Mouse (Mus musculus): ENCODE measurements around the gene Cdk14.

Gene Cdk14

DNA sequence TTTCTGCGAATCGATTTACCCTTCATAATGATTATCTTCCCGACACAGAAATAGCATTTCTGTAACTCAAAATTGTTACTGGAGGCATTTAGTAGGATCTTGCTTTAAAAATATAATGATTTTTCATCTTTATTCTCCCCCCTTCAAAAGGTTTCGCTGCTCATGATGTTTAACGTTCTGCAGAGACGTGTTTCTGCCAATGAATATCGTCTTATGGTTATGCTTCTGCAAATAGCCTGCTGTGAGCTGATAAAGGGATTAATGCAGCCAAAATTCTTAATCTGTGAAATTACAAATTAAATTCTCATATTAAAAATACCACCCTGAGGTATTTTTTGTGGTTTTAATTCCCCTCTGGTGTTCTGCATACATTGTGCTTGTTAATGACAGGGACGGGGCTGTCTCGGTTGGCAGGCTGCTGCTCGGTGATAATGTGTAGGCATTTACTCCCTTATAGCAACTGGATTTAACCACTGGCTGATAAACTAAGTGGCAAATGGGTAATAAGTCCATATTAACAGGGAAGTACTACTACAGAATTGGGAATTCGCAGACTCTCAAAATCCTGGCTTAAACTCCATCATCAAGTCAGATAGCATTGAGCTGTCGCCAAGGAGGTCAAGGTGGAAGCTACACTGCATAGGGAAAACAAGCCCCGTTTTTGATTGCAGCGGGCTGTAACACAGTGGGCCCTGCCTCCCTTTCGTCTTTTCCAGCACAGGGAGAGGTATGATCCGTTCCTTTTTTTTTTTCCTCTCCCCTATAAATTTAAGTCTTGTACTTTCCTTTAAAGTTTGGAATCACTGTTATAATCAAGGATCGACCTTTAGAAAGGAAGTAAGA, 528.0 kb downstream of the Cdk14 start:
- no peak for DNase-seq

DNA sequence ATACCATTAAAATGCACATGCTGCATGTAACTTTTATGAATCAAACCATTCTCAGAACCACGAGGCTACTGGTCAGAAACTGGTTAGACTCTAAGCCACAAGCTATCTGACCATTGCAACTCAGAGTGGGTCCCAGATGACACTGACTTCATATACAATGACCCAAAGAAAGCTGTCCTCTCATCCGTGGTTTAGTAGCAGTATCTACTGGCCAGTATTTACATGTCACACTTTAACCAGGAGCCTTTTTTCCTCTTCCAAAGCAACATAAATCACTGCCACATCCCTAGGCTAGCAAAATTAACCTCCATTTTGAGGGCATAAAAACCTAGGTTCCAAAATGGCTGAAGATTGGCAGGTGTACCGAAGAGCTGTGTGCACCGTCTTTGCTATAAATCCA, 533.0 kb downstream of the Cdk14 start:
- DNase-seq, result no peak

DNA sequence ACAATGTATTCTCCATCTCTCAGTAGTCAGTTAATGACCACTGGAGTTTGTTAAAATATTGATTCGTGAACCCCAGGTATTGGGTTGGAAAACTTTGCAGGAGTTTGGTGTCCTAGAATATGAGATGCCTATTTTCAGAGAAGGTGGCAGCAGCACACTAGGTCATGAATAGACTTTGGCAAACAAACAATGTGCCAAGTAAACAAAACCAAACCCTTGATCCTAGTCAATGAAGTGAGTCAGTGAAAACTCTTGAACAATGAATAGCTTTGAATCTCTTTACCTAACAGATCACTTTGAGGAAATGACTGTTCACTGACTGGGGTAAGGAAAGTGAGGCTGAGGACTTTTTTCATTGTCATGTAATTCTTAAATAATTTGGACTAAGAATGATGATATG, 537.3 kb downstream of the Cdk14 start:
- DNase-seq, result no peak

DNA sequence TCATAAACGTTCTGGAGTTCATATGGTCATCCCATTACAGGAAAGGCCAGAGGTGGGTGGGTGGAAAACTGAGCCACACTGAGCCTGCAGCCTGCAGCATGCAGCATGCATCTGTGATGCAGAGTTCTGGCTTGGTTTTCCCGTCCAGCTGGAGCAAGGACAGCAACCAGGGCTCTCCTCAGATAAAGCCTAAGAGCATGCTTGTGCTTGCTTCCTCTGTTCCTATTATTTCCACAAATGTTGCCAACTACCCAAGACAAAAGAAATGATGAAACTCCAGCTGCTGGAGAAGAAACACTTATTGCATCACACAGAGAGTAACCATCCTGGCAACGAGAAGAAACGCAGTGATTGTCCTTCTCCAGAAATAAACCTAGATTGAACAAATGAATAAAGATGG, 539.8 kb downstream of the Cdk14 start:
- no peak for DNase-seq

DNA sequence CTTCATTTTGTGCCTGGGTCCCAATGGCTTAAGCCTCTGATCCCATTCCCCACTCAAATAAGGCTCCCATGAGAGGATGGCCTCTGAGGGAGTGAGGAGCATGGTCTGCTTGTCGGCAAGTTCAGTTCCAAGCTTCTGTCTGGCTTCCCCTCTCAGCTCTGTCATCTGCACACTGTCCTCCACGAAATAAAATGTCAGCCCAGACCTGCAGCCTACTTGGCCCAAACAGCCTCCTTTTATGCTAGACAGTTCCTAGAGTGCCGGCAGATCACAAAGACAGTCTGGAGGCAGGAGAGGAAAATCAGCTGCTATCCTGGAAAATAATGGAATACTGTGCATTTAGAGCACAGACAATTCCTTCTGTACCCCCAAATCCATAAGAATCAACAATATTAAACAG, 541.2 kb downstream of the Cdk14 start:
- no peak for DNase-seq

DNA sequence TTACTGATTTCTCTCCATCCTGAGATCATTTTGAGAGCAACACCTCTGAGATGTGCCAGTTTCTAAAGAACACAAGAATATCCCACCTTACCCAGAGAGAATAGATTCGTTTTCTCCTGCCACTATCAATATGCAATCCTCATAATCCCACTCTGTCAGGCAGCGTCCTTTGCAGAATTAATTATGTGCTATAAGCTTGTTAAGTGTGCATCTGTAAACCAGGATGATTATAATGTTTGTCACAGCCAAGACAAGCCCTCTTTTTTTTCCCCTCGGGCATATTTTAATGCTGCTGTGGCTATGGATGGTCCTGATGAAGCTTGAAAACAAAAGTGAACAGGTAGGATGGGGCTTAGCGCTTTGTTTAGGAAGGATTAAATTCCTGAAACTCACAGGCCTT, 542.5 kb downstream of the Cdk14 start:
- DNase-seq, result no peak

DNA sequence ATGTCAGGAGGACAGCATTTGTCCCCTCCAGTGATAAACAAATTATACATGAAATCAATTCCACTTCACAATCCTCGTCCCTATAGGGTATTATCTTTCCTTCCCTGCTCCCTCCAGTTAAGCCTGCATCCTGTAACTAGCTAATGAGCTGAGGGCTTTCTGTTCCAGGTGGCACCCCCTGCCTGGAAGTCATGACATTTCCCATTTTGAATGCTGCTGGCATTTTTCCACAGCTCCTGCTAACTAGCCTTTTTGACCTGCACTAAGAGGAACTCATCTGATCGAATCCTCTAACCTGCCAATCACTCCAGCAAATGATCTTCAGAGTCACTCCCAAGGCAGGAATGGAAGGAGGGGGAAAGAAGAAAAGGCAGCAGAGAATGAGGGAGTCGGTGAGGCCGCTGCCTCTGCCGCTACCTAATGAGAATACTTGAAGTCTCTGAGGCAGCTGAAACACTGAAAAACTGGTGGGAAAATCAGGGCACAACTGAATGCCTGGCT, 542.9 kb downstream of the Cdk14 start:
- DNase-seq, result no peak

- DNase-seq, result no peak
Observed at GRCm38 (mm10) chr5:4876653-4877091, 543.4 kb downstream of the Cdk14 start.

DNA sequence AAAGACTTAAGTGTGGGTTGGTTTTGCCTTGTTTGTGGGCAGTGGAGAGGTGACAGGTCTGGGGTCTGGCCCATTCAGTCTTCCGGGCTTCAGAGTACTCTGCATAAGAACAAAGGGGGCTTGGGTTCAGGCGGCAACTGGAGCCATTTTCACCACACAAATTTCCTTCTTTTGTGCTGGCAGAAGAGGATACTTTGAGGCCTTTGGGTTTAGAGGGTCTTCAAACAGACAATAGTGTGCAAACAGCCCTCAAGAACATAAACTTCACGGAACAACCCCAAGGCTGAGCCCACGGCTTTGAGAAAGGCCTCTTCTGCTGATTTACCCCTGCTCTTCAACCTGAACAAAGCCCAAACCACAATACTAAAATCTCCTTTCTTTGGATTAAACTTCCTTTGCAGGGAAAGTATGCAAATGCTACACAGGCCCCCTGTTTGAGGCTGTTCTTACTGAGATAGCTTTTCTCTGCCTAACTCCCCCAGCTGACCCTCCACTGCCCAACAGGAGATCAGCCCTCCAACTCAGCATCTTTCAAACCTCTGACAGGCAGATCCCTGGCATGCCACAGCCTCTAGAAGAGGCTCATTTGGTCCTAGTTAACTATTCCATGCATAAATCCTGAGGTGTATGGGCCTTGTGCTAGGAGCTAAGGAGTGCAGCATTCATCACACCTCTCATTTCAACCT, 549.9 kb downstream of the Cdk14 start:
- no peak for DNase-seq

DNA sequence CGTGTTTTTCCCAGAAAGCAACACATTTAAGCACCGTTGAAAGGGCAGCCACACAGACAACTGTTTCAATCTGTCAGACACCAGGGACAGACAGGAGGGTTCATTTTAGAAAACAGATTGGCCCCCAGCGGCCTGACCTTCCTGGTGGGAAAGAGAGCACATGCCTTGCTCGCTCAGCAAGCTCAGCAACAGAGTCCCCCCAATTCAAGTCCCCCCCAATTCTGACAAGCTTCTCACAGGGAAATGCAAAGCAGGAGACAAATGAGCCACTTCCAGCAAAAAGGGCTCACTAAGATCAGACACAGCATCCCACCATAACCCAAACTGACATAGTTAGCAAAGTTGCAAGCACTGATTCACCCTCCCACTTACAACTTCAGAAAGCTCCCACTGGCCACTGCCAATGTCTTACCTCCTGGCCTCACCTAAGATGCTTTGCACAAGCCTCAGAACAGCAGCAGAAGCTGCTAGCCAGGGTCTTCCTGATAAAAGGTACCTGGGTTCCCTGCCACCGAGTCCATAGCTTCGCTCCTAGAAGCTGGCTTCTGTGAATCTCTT, 551.5 kb downstream of the Cdk14 start:
- DNase-seq, result no peak

DNA sequence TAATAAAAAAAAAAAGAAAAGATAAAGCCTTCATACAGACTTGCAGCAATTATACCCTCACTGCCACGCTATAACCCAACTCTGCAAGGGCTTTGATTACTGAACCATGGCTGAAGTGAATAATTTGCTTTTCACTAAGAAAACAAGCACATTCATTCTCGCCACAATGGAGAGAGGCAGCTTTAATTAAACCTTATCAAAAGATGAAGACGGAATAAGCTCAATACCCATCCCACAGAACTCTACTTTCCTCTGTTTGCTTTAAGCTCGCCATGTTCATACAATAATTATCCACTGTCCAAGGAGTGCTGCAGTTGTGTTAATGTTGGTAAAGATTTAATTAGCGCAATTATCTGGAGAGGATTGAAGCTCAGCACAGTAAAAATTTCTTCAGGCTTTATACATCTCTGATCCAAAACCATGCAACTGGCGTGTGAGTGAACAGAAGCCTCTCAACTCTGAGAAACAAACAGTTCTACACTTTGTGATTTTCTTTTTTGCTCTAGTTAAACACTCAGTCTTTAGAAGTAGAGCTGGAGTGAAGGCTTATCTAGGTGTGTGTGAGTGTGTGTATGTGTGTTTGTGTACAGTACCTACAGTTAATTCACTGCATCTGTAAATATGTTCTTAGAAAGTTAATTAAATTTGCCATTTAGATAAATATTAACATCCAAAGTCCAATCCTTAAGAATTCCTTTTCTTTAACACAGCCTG, 552.1 kb downstream of the Cdk14 start:
- no peak for DNase-seq

DNA sequence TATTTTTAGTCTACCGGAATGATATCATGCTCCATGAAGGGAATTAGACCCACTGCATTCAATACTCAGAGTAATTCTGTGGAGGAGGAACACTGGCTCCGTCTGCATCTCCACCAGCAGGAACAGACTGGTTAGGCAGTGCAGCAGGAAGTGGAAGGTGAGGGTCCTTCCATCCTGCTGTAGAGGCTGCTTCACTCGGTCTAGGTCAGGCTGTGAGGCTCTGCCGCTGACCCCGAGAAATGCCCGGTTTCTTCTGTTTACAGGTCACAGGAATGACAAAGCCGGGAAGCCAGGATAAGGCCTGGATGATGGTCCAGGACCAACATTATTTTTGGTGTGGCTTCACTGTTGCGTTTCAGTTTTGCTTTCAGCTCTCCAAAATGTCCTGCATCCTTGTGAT, 553.2 kb downstream of the Cdk14 start:
- no peak for DNase-seq

DNA sequence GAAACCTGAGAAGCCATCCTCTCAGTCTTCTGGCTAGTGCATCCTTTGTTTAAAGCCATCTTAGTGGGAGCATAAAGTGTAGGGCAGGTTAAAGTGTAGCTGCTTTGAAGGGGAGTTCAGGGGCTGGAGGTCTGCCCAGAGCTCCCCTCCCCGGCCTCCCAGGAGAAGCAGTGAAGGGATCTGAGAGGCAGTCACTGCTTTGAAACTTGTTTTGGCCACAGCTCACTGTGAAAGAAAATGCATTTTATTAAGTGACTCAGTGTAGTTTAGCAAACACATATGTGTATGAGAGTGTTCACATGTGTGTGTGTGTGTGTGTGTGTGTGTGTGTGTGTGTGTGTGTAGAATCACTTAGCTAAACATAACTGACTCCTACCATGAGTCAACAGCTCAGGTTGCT, 554.0 kb downstream of the Cdk14 start:
- DNase-seq, result no peak

GRCm38 (mm10) chr5:4861592-4861991, 558.5 kb downstream of the Cdk14 start:
- no peak for DNase-seq

GRCm38 (mm10) chr5:4861141-4861540, 559.0 kb downstream of the Cdk14 start:
- DNase-seq, result no peak

DNA sequence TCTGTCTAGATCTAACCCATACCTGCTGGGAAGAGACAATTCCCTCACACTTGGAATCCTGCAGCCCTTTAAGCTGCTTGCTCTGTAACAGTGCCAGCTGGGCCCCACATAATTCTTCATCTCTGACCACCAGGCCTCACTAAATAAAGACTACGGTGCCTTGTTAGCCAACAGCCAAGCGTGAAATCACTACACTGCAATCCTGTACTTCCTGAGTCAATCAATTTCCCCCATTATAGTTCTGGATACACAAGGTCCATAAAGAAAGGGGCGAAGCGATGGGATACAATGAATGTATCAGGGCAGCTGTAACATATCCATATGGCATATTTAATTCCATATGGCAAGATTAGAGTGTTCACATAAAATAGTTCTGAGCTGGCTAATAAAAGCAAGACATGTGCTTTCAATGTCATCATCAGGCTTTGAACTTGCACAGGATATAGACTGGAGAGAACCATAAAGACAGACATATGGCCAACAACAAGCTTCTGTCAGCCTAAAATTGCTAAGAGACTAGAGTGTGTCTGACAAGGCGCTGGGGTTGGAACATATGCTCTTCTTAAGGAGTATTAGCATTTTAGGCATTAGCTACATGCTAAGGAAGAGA, 562.0 kb downstream of the Cdk14 start:
- DNase-seq, result no peak

- DNase-seq, result no peak
Observed at GRCm38 (mm10) chr5:4853503-4853902, 566.6 kb downstream of the Cdk14 start.

DNA sequence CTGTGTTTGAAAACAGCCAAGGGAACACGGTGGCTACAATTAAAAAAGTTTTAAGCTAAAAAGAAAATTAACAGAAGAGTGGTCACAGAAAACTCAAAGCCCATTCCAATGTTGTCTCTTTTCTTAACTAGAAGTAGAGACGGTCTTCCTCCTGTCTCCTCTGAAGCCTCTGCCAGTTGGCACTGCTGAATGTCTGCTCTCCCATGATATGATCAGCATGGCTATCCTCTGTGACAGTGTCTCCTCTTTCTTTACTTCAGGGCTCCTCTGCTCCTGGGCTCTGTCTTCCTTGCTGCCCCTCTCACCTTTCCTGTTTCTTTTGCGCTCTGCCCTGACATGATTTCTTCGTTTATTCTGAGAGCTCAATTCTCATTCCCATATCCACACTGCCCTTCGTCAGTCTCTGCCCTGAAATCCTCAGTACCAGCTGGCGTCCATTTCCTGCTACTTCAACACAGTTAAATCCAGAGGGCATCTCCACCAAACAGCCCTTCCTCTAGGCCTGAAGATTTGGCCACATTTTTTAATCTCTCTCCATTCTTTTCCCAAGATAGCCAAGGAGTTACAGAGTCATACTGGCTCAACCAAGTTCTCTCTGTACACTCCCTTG, 567.3 kb downstream of the Cdk14 start:
- no peak for DNase-seq

DNA sequence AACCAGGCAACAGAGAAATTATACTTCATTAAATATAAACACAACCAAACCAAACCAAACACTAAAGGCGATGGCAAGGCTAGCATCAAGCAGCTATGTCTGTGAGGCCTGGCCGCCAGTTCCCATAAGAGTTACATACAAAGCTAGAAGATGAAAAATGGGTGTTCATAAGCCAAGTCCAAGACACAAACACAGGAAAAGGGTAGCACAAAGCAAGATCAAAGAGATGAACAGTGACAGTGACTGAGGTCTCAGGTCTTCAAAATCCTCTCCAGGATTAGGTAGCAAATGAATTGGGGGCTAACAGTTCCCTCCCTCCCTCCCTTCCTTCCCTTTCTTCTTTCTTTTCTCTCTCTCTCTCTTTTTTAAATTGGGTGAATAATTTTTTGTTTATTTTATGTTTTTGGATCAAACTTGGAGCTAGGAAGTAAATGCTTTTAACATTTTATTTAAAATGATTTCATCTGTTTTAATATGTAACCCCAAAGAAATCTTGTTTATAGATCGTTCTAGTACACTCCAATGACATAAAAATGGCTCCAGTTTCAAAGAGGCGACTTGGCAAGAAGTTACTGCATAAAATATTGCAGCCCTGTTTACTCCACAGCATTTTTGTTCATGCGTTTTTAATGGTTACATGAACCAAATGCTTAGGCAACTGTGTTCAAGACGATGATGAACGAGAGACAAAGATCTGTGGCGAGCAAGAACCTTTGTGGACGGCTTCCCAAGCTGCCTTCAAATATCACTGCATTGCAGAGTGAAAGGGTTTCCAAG, 568.0 kb downstream of the Cdk14 start:
- DNase-seq, result no peak

DNA sequence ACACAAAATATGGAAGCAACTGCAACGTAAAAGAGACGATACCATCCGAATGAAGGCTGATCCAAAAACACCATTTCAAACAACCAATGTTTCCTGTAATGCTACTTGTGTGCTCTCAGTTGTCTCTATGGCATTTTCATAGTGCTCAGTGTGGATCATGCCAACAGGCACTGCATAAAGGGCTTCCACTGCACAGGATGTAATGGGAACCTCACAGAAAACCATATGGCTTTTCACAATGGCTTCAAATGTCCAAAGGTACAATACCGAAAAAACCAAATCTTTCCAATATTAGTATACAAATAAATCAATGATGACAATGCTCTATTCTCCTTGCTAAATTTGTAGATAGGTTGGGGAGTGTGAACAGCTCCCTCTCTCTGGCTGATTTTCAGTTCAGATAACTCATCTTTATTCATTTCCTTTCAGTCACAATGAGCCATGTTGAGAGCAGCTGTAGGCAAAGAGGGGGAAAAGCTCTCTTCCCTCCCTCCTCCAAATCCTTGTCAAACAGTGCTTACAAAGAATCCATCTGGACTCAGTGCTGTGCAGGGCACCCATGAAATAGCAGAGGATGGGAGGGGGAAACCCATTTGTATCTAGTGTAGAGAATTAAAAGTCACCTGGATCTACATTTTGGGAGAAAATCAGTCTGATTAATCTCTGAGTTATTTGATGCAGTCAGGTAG, 568.7 kb downstream of the Cdk14 start:
- DNase-seq, result no peak

Data from cerebellum, adult 18-20 months (tissue).